Mouse (Mus musculus): Measurements from ENCODE around the gene Rnase2b.
"Not testable (repeated sequence)": the region's sequence is repeated elsewhere in the genome, so short reads cannot be mapped to it uniquely, and the experiment has no call there.

The Rnase2b gene

DNA sequence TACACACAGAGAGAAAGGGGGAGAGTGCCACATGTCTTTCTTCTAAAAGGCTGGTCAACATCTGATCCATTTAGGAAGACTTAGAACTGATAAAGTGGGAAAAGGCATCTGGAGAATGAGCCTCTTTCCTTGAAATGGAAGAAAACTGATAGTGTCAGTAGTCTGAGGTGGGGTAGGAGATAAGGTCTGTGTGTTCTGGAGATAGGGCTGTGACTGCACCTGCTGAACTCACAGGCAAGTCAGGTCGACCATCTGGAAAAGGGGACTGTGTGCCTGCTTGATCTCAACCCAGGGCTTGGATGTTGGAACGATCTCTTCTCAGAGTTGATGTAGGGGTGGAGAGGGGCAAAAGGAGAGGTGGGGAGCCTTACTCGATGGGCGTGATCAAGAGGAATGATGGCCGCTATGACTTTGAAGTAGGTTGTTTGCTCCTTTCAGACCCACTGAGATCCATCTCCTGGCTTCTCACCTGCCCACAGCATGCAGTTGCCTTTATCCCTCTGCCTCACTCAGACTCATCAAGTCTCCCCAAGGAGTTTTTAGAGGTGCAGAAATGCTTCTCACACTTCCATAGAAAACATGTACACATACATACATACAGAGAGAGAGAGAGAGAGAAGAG is 9.7 kb upstream of the Rnase2b start:
- DNase-seq (ENCODE audit: low read depth, low spot score) = no peak

DNA sequence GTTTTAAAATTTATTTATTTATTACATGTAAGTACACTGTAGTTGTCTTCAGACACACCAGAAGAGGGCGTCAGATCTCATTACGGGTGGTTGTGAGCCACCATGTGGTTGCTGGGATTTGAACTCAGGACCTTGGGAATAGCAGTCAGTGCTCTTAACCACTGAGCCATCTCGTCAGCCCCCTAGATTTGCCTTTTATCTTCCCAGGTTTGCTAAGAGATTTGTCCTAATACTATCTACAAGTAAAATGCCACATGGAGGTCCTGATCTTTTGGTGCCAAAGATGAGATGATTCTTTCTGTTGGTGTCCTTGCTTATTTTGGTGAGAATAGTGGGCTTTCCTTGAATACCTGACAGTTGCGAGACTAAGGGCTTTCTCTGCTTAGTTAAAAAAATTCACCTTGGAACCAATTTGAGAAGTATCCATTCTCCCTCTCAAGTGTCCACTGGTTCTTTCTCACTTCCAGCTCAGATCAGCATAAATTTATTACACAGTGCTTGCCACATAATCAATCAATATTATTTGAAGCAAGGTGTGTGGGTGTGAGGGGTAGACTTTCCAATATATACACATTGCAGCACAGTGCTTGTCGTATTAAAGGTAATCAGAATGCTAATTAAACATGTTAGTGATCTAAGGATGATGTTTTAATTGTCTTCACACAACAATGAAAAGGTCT is 5.9 kb upstream of the Rnase2b start:
- no peak for DNase-seq (ENCODE audit: low read depth, low spot score)

DNA sequence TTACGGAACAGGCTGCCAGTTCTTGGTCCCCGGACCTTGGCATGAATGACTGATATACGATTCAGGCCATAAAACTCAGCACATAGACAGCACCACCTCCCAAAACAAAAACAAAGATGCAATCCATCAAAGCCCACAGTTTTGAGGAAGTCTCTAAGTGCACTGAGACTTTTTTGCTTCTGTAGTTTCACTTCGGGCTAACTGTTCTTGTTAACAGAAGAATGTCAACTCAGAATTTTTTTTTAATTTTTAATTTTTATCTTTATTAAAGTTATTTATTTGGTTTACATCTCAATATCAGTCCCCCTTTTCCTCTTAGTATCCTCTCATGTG is 5.4 kb upstream of the Rnase2b start:
- DNase-seq (ENCODE audit: low read depth, low spot score) = no peak

DNA sequence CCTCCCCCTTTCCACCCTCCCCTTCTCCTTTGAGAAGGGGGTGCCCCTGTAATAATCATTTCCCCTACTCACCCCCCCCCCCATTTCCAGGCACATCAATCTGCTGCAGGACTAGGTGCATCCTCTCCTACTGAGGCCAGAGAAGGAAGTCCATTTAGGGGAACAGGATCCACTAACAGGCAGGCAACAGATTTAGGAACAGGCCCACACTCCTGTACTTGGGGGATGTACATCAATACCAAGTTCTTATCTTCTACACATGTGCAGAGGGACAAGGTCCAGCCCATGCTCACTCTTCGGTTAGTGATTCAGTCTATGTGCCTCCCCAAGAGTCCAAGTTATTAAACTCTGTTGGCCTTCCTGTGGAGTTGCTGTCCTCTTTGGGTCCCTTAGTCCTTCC is 5.0 kb upstream of the Rnase2b start:
- no peak for DNase-seq (ENCODE audit: low read depth, low spot score)

DNA sequence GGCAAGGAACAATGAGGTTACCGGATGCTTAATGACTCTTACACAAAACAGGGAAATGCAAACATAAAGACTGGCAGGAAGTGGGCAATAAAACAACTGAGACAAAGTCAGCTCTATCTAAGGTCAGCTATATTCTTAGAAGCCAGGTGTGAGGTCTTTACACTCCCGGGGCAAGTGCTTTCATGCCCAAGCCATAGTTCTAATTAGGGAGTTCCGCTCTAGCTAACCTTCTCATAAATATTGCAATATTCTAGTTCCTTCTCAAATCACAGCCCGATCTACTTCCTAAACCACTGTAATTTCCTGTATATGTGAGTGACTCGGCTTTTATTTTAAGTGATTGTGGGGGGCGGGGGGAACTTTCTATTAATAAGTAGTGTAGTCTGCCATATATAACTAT is 1.3 kb downstream of the Rnase2b start:
- not testable (repeated sequence) for DNase-seq (ENCODE audit: low read depth, low spot score)

DNA sequence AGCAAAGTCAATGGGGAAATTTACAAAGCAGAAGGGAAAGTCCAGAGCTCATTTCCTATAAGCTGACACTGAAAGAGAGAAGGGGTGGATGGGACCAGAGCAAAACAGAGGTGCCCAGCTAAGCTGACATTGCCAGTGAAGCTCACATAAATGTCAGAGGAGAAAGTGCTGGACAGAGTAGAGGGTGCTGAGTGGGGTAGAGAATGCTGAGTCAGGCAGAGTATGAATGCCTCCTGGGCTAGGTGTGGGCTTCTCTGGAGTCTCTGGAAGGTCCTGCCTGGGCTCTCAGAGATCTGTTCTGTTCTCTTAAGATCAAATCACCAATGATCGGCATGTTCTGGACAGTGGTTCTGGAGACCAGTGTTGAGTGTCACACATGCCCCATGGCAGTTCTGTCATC is 3.4 kb downstream of the Rnase2b start:
- DNase-seq (ENCODE audit: low read depth, low spot score) = no peak

DNA sequence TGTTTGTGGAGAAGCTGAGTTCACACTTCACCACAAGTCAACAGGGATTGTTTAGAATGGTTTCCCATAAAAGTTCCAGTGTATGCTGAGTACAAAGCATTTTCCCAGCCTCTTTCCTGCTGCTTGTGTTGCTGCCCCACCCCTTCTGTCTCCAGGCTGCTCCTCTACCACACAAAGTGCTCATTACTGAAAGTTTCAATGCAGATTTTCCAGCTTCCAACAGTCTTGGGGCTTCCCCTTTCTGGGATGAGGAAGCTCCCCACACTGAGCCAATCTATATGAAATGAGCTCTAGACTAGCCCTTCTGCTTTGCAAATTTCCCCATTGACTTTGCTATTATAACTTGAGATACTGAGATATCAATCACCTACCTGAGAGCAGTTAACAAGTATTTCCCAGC is 4.0 kb downstream of the Rnase2b start:
- DNase-seq (ENCODE audit: low read depth, low spot score) = no peak

DNA sequence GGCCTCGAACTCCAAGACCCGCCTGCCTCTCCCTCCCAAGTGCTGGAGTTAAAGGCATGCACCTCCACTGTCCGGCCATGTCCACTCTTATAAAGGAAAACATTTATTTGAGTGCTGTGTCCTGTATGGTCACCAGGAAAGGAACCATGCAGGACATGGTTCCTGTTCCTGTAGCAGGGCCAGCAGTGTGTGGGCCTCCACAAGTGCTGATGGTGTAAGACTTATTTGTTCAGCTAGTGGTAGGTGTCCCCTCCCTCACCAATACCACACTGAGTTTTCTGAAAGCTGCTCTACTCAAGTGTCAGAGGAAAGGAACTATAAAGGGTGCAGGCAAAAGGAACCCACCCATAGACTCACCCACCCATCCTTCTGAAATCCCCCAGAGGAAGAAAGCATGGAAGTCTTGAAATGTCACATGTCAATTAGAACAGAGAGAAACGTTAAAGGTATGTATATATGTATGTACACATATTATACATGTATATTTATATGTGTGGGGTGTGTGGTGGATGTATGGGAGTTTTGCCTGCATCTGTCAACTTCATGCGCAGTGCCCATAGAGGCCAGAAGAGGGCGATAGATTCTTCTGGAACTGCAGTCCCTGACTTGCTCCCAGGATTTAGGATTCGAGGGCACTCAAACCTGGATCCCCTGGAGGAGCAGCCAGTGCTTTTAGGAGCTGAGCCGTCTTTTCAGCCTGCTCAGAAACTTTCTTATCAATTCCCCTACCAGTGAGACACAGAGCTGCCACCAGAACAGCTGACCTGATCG is 10.2 kb downstream of the Rnase2b start:
- DNase-seq (ENCODE audit: low read depth, low spot score) = peak; percentile 34

DNA sequence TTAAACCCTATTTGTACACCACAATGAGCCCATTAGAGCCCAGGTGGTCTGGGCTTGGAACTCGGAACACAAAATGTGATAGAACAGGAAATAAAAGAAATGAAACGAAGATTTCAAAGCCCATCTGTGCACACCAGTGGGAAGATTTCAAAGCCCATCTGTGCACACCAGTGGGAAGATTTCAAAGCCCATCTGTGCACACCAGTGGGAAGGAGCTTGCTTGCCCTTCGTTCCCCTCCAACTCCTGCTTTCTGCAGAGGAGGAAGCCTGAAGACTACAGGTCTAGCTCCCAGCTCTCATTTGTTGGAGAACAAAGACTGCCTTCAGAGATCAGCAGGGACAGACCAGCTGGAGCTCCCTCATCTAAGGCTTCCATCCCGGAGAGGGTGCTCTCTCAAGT is 10.9 kb downstream of the Rnase2b start:
- DNase-seq (ENCODE audit: low read depth, low spot score) = not testable (repeated sequence)

DNA sequence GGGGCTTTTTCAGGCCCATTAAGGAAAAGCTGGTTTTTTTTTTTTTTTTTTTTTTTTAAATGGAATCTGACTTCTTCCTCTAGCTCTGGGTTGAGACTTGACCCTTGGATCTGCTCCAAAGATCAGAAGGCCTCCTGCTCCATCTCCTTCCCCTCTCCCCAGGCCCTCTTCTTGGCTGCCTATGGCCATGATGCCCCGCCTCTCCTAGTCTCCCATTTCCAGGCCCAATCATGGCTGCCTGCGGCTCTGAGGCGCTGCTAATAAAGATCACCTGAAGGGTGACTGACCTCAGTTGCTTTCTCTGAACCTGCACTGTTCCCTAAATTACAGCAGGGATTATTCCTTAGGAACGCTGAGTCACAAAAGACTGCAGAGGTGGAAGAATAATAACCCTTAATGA is 11.8 kb downstream of the Rnase2b start:
- DNase-seq (ENCODE audit: low read depth, low spot score) = no peak

DNA sequence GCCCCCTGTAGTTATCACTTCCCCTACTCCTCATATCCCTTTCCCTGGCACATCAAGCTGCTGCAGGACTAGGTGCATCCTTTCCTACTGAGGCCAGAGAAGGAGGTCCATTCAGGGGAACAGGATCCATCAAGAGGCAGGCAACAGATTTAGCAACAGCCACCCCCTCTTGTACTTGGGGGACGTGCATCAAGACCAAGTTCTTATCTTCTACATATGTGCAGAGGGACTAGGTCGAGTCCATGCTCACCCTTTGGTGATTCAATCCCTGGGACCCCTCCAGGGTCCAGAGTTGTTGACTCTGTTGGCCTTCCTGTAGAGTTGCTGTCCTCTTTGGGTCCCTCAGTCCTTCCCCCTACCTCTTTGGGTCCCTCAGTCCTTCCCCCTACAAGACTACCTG is 19.0 kb downstream of the Rnase2b start:
- not testable (repeated sequence) for DNase-seq (ENCODE audit: low read depth, low spot score)

DNA sequence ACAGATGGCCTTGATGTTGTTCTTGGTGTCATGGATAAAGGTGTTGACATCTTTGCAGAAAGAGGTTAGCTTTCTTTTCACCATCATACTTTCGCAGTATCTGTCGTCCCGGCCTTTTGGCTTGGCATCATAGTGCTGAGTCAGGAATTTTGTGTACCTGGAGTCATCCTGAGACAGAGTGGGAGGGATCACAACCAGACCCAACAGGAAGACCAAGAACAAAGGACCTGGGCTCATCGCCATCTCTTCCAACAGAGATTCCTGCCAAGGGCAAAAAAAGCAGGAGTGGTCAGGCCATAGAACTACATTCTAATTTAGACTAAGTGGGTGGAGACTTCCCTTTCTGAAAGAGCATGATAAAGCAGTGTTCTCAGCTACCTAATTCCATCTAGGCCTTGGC is 33.6 kb downstream of the Rnase2b start:
- DNase-seq (ENCODE audit: low read depth, low spot score) = peak; percentile 86

DNA sequence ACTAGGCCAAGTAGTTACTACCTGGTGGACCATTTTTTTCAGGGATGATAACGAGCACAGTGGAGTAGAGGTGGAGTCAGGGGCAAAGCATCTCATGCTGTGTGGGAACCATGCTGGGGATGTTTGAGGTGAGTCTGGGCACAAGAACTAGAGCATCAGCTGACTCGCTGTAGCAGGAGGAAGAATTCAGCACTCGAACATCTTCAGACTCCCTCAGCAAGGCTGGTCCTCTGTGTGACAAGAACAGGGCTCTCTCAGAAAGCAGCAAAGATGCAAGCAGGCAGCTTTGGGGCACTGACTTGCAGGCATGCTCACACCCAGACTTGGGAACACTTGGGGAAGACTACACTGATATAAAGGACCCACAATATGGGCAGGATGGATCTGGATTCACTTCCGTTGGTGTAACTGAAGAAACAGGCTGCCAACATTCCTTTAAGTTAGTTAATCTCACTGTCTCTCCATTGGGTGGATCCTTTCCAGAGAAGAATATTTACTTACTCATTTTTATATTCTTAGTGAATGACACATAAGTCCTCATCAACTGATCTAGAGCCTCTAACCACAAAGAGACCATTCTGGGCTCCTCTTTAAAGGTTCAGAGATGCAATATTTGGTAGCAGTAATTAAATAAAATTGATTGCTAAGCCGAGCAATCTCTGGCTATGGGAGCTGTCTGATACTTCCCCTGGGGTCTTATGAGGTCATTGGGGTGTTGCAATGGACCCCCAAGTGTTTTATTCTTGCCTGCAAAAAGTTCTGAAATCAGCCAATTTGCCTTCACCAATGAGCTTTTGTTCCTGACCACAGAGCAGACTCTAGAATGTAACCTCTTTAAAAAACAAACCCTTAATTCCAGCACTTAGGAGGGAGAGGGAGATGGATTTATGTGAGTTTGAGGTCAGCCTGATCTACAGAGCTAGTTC is 37.3 kb downstream of the Rnase2b start, which contains the start of gene Ang2:
Gene Ang2, minus strand, starts transcription at position 51 of the 926 bp plus-strand sequence.
- DNase-seq (ENCODE audit: low read depth, low spot score) = no peak

DNA sequence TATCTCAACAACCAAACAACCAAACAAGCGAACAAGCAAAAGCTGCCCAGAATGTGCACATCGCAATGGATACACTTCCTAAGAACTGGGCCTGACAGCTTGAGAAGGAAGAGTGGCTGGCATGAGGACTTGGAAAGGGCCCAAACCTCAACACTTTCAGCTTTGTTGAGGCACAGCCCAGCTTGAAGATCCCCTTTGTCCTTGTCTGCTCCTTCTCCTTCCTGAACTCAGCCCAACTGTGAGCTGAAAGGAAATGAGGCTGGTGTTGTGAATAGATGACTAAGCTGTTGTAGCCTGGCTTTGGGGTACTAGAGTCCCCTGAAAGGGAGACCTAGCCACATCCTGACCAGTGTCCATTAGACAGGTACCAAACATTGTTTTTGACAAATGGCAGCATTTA is 38.0 kb downstream of the Rnase2b start:
- DNase-seq (ENCODE audit: low read depth, low spot score) = no peak

DNA sequence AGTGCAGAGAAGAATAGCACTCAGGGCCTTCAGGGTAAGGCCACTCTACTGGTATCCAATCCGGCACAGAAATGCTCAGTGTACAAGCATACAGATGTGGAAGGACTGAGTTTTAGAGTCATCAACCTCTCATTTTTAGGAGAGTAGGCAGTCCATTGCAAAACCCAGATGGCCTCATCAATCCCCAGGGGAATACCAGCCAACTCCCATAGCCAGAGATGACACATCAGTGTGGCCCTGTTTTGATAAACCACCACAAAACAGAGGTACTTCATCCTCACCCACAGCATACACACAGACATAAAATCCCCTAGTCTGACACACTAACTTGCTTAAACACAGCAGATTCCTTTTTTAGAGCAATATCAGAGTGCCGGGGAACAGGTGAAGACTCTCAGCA is 38.4 kb downstream of the Rnase2b start:
- DNase-seq (ENCODE audit: low read depth, low spot score) = no peak

DNA sequence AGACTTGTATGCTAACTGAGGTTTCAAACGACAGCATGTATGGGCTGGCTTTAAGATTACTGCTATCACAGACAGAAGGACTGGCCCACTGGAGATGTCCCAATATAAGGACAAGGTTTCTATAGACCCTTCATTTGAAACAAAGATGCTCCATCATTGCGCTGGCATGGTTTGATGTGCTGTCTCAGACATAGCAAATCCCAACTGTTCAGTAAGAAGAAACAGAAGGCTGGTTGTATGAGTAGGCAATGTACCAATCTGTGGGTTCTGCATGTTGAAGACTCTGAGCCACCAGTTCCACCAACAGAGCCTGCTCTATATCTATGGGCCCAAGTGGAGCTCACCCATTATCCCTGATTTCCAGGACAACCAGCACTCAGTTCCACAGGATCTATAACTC is 41.1 kb downstream of the Rnase2b start, which contains the start of gene Ear14:
Gene Ear14, plus strand, starts transcription at position 277 of the 400 bp plus-strand sequence.
- DNase-seq (ENCODE audit: low read depth, low spot score) = no peak

Measured in ES-CJ7 (cell line).